Mouse (Mus musculus): ENCODE measurements around the gene Vwa3b.

DNA sequence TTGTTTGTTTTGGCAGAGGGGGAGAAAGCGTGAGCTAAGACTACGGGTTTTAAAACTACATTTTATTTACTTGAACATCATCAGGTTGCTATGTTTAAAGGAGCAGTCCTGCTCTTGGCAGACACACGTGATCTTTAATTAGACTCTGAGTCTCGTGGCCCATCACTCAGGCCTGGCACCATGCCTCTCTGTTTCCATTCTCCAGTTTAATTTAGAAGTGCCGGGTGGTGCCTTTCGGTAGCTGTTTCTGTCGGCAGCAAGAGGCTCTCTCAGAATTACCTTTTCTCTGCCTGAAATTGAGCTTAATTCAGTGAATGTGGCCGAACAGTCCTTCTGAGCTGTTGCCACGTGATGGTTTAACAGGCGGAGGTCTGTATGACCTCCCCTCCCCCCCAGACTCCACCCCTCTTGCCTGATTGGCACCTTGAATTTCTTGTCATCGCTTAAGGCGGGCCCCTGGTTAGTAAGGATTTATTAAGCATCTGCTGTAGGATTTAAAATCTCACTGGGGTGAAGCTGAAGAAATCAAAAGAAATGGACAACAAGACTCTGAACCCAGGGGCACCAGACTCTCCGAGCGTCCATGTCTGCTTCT is 51.7 kb downstream of the Vwa3b start:
- TF ChIP-seq CTCF (IDR thresholded peaks at IDR 0.05; ENCODE audit: borderline replicate concordance, insufficient read depth, low read depth, low read length): no peak
- TF ChIP-seq POLR2A (IDR thresholded peaks at IDR 0.05; ENCODE audit: borderline replicate concordance, insufficient read depth, low read length): no peak
